Mouse (Mus musculus) kidney, adult 8-10 months (tissue): ENCODE measurements around the gene Rps11.
"Not testable (repeated sequence)": the region's sequence is repeated elsewhere in the genome, so short reads cannot be mapped to it uniquely, and the experiment has no call there.

ENCODE experiments used
- DNase-seq, 2 experiments: peaks; one replicate each; pipeline ENCODE4 v3.0.0; 2022

Gene Rps11

GRCm38 (mm10) chr7:45107052-45107645, 17.1 kb downstream of the Rps11 start:
- no peak for DNase-seq

- no peak for DNase-seq
Observed at GRCm38 (mm10) chr7:45106441-45106840, 17.8 kb downstream of the Rps11 start.

GRCm38 (mm10) chr7:45105491-45105890, 18.7 kb downstream of the Rps11 start:
- DNase-seq = no peak

GRCm38 (mm10) chr7:45104941-45105340, 19.3 kb downstream of the Rps11 start:
- no peak for DNase-seq

GRCm38 (mm10) chr7:45103652-45104180, 20.5 kb downstream of the Rps11 start, which contains the start of gene Fcgrt:
Gene Fcgrt, minus strand, starts transcription at chr7:45103851.
- peak; percentile 96 to 98 for DNase-seq

- DNase-seq = peak; percentile 54 to 64
Observed at GRCm38 (mm10) chr7:45102940-45103585, 21.2 kb downstream of the Rps11 start.

- no peak for DNase-seq
Observed at GRCm38 (mm10) chr7:45102441-45102840, 21.8 kb downstream of the Rps11 start.

- DNase-seq = no peak
Observed at GRCm38 (mm10) chr7:45100046-45100445, 24.2 kb downstream of the Rps11 start.

GRCm38 (mm10) chr7:45098541-45099240, 25.5 kb downstream of the Rps11 start:
- DNase-seq = no peak

- DNase-seq = peak in 1 of 2 experiments; percentile 31
Observed at GRCm38 (mm10) chr7:45097479-45097878, 26.8 kb downstream of the Rps11 start.

GRCm38 (mm10) chr7:45095965-45096364, 28.3 kb downstream of the Rps11 start:
- DNase-seq = not testable (repeated sequence)

GRCm38 (mm10) chr7:45095367-45095766, 28.9 kb downstream of the Rps11 start:
- no peak for DNase-seq

- no peak for DNase-seq
Observed at GRCm38 (mm10) chr7:45094121-45094520, 30.1 kb downstream of the Rps11 start.

- no peak for DNase-seq
Observed at GRCm38 (mm10) chr7:45093516-45093905, 30.7 kb downstream of the Rps11 start.

- DNase-seq = no peak
Observed at GRCm38 (mm10) chr7:45092828-45093515, 31.3 kb downstream of the Rps11 start.

GRCm38 (mm10) chr7:45092048-45092447, 32.2 kb downstream of the Rps11 start, which contains the start of gene Rcn3:
Gene Rcn3, minus strand, starts transcription at chr7:45092221.
- peak; percentile 56 to 57 for DNase-seq

- no peak for DNase-seq
Observed at GRCm38 (mm10) chr7:45091001-45091990, 32.9 kb downstream of the Rps11 start.

- no peak for DNase-seq
Observed at GRCm38 (mm10) chr7:45090251-45090977, 33.8 kb downstream of the Rps11 start.

GRCm38 (mm10) chr7:45088597-45088996, 35.6 kb downstream of the Rps11 start:
- DNase-seq = no peak

GRCm38 (mm10) chr7:45086084-45086483, 38.2 kb downstream of the Rps11 start:
- no peak for DNase-seq

GRCm38 (mm10) chr7:45083300-45083890, 40.8 kb downstream of the Rps11 start:
- DNase-seq = no peak
